Mouse (Mus musculus) spleen, adult 2 months (tissue): ENCODE measurements around the gene Atp11c. TPM values are rescaled to one million over a fixed set of nuclear protein-coding genes. Genes with fewer than 3 reads are reported as not detected.

Source experiments
- DNase-seq, 2 experiments: peaks; one replicate each; pipeline versions ENCODE4 v3.0.0 to v3.0.0-alpha.2; 2012 to 2021; ENCODE audit warnings: low spot score in 2 of 2, low read depth in 1 of 2
- H3K27ac ChIP-seq: fragments of 200-500 bp; 2 replicates; pipeline ENCODE4 v1.5.1; 2012; ENCODE audit warnings: low read length, inconsistent platforms; ENCODE audit not compliant: insufficient read depth
- H3K27me3 ChIP-seq: fragments of 200-500 bp; 2 replicates; pipeline ENCODE4 v1.6.1; 2012; ENCODE audit warnings: mild to moderate bottlenecking, moderate library complexity, low read length, inconsistent platforms; ENCODE audit not compliant: control insufficient read depth, insufficient read depth
- H3K36me3 ChIP-seq: fragments of 200-500 bp; 2 replicates; pipeline ENCODE4 v1.6.1; 2012; ENCODE audit warnings: mild to moderate bottlenecking, low read length, inconsistent platforms; ENCODE audit not compliant: control insufficient read depth, insufficient read depth
- H3K4me1 ChIP-seq: fragments of 200-500 bp; 2 replicates; pipeline ENCODE4 v1.6.1; 2011; ENCODE audit warnings: inconsistent platforms; ENCODE audit not compliant: control insufficient read depth, insufficient read depth, insufficient read length
- H3K4me3 ChIP-seq: fragments of 200-500 bp; 2 replicates; pipeline ENCODE4 v1.5.1; 2011; ENCODE audit warnings: mild to moderate bottlenecking, inconsistent platforms; ENCODE audit not compliant: insufficient read depth, insufficient read length; ENCODE audit errors: extremely low read depth
- CTCF ChIP-seq: fragments of 200-500 bp; IDR thresholded peaks from 2 replicates; pipeline ENCODE4 v1.5.1; 2011; ENCODE audit warnings: mild to moderate bottlenecking, inconsistent platforms; ENCODE audit not compliant: insufficient read depth, insufficient read length, insufficient replicate concordance; ENCODE audit errors: extremely low read depth
- POLR2A ChIP-seq: fragments of 200-500 bp; IDR thresholded peaks from 2 replicates; pipeline ENCODE4 v1.6.1; 2011; ENCODE audit warnings: low read depth, low read length, inconsistent platforms
- WGBS: fragments of 180-500 bp; shearing (Covaris S2); methylation state at CpG from one replicate; pipeline ENCODE4 v1.1.7; 2018; 5-methylcytosine and 5-hydroxymethylcytosine counted together
- polyA plus RNA-seq: library from polyadenylated mRNA; depleted of rRNA; stranded (reverse); fragments of >200 nt; gene quantifications from 2 replicates; pipeline ENCODE4 v1.2.3, GENCODE M21; 2012; rRNA removed

Atp11c gene
- polyA plus RNA-seq, 1 experiment: 3.2 TPM

DNA sequence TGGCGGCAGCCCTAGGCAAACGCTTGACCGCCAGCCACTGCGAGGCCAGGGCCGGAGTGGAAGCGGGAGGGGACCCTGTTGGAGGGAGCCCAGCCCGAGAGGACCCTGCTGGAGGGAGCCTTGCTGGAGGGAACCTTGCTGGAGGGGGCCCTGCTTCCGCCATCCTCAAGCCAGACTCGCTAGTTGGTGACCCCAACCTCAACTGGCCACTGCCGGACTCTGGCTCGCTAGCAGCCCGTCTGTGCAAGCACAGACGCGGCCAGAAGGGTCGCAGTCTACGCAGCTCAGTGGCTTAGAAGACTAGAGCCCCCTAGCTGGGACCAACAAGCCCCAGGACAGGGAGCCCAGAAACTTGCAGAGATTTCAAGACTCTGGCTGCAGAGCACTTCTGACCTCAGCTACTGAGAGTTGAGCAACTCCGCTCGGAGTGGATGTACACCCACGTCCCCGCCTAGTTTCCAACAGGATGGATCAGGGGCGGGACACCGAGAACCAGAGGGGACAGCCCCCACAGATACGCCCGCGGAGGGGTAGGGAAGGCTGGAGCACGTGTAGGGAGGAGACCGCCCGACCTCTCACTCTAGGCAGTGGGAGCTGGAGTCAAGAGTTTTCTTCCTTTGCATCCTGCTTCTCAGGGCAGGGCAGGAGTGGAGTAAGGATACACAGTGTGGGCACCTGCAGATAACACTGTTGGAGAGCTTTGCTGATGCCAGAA lies 413.6 kb downstream of the Atp11c start, which contains the start of gene Mcf2:
TSS of gene Mcf2 (minus strand) at position 346 of the 715 bp plus-strand sequence.
- Histone ChIP-seq H3K4me3 (no peak within 1 kb of the TSS), H3K36me3 (no peaks in the 10 kb centered on the region), H3K4me1 (no peaks in the 10 kb centered on the region), H3K27me3 (peaks cover 5% of the 10 kb centered on the region; the same call in 1 of the 2 replicates), H3K27ac (no peak within 1 kb of the TSS)
- no peak for DNase-seq
- WGBS: 21% methylated on average over 28 of the region's 28 CpGs
- TF ChIP-seq CTCF (no peak), POLR2A (no peak)

- H3K4me1 ChIP-seq: no peaks in the 10 kb centered on the region
- H3K27me3 ChIP-seq: peaks cover 5% of the 10 kb centered on the region; the same call in 1 of the 2 replicates
- H3K4me3 ChIP-seq: no peak overlapping the region
- TF ChIP-seq POLR2A (no peak), CTCF (no peak)
- 14% methylated on average over 19 of the region's 19 CpGs for WGBS
- no peak for DNase-seq
- H3K27ac ChIP-seq: no peak overlapping the region
- no peaks in the 10 kb centered on the region for H3K36me3 ChIP-seq
Measured at GRCm38 (mm10) chrX:60178025-60178743, 414.3 kb downstream of the Atp11c start.

Other genes with a start within 250 kb of the Atp11c start
- gene Gm7073, start 53.4 kb downstream of the Atp11c start, polyA plus RNA-seq: not detected in 2 replicates